Mouse (Mus musculus) intestine, embryonic 15.5 days (tissue): ENCODE measurements around the gene Tceanc2. TPM values are rescaled to one million over a fixed set of nuclear protein-coding genes. Genes with fewer than 3 reads are reported as not detected.
A peak's percentile ranks its signal among the peaks of the same experiment; 100 is the strongest.

Source experiments
- ATAC-seq: fragments of 200-750 bp; cut with Nextera tagmentation; 2 replicates; pipeline ENCODE4 v1.8.0; 2017; ENCODE audit warnings: moderate TSS enrichment, moderate library complexity
- H3K27ac ChIP-seq: fragments of 300-500 bp; sonication (generic); 2 replicates; pipeline ENCODE4 v1.5.1; 2015; ENCODE audit warnings: mild to moderate bottlenecking, inconsistent platforms
- H3K27me3 ChIP-seq: fragments of 300-500 bp; sonication (generic); replicated peaks from 2 replicates; pipeline ENCODE4 v1.6.1; 2015; ENCODE audit warnings: inconsistent platforms
- H3K36me3 ChIP-seq: fragments of 300-500 bp; sonication (generic); 2 replicates; pipeline ENCODE4 v1.6.1; 2015; ENCODE audit warnings: inconsistent platforms
- H3K4me1 ChIP-seq: fragments of 300-500 bp; sonication (generic); replicated peaks from 2 replicates; pipeline ENCODE4 v1.6.1; 2015; ENCODE audit warnings: inconsistent platforms
- H3K4me2 ChIP-seq: fragments of 300-500 bp; sonication (generic); replicated peaks from 2 replicates; pipeline ENCODE4 v1.6.1; 2015; ENCODE audit warnings: mild to moderate bottlenecking, inconsistent platforms
- H3K4me3 ChIP-seq: fragments of 300-500 bp; sonication (generic); replicated peaks from 2 replicates; pipeline ENCODE4 v1.5.1; 2015; ENCODE audit warnings: inconsistent platforms
- H3K9ac ChIP-seq: fragments of 300-500 bp; sonication (generic); 2 replicates; pipeline ENCODE4 v1.6.1; 2015; ENCODE audit warnings: inconsistent platforms
- H3K9me3 ChIP-seq: fragments of 300-500 bp; sonication (generic); 2 replicates; pipeline ENCODE4 v1.6.1; 2016; ENCODE audit warnings: inconsistent platforms
- WGBS: fragments of 180-500 bp; shearing (Covaris S2); methylation state at CpG from one replicate; pipeline ENCODE4 v1.1.7; 2015; 5-methylcytosine and 5-hydroxymethylcytosine counted together
- polyA plus RNA-seq: library from polyadenylated mRNA; unstranded; fragments of >200 nt; fragmentation: Nextera tagmentation; extraction: Ambion mirVana; gene quantifications from 2 replicates; pipeline ENCODE4 v1.2.1, GENCODE M21; 2015

Gene Tceanc2
- polyA plus RNA-seq, 1 experiment from 2014 or later, result 21.8 TPM

GRCm38 (mm10) chr4:107167798-107168197, 11.1 kb downstream of the Tceanc2 start:
- no peak overlapping the region for H3K27ac ChIP-seq
- no peaks in the 10 kb centered on the region for H3K27me3 ChIP-seq
- ATAC-seq, result no peak
- no peak overlapping the region for H3K9ac ChIP-seq
- peaks cover 7% of the 10 kb centered on the region; the same call in 1 of the 2 replicates for H3K36me3 ChIP-seq
- no peak overlapping the region for H3K4me2 ChIP-seq
- H3K9me3 ChIP-seq, result no peaks in the 10 kb centered on the region
- 89% methylated on average over 5 of the region's 5 CpGs for WGBS
- no peak overlapping the region for H3K4me3 ChIP-seq
- no peaks in the 10 kb centered on the region for H3K4me1 ChIP-seq

- peaks cover 3% of the 10 kb centered on the region; the same call in 1 of the 2 replicates for H3K36me3 ChIP-seq
- no peak overlapping the region for H3K4me2 ChIP-seq
- H3K4me3 ChIP-seq, result no peak overlapping the region
- 53% methylated on average over 5 of the region's 5 CpGs for WGBS
- ATAC-seq, result no peak
- no peaks in the 10 kb centered on the region for H3K27me3 ChIP-seq
- no peaks in the 10 kb centered on the region for H3K4me1 ChIP-seq
- no peaks in the 10 kb centered on the region for H3K9me3 ChIP-seq
- no peak overlapping the region for H3K27ac ChIP-seq
- H3K9ac ChIP-seq, result no peak overlapping the region
Measured at GRCm38 (mm10) chr4:107166700-107167099, 12.2 kb downstream of the Tceanc2 start.

GRCm38 (mm10) chr4:107163756-107164587, 14.9 kb downstream of the Tceanc2 start:
- H3K4me1 ChIP-seq, result no peaks in the 10 kb centered on the region
- H3K27me3 ChIP-seq, result no peaks in the 10 kb centered on the region
- H3K36me3 ChIP-seq, result peaks cover 3% of the 10 kb centered on the region; the same call in 1 of the 2 replicates
- H3K9ac ChIP-seq, result no peak overlapping the region
- 39% methylated on average over 9 of the region's 9 CpGs for WGBS
- H3K4me2 ChIP-seq, result no peak overlapping the region
- H3K27ac ChIP-seq, result no peak overlapping the region
- peak; percentile 61 for ATAC-seq
- no peak overlapping the region for H3K4me3 ChIP-seq
- no peaks in the 10 kb centered on the region for H3K9me3 ChIP-seq

GRCm38 (mm10) chr4:107163341-107163740, 15.6 kb downstream of the Tceanc2 start:
- WGBS, result 81% methylated on average over 10 of the region's 10 CpGs
- Histone ChIP-seq H3K27ac (no peak overlapping the region), H3K36me3 (peaks cover 3% of the 10 kb centered on the region; the same call in 1 of the 2 replicates), H3K9me3 (no peaks in the 10 kb centered on the region), H3K4me2 (no peak overlapping the region), H3K9ac (no peak overlapping the region), H3K4me3 (no peak overlapping the region), H3K4me1 (no peaks in the 10 kb centered on the region), H3K27me3 (no peaks in the 10 kb centered on the region)
- ATAC-seq, result no peak

GRCm38 (mm10) chr4:107160181-107160580, 18.7 kb downstream of the Tceanc2 start:
- H3K36me3 ChIP-seq, result peaks cover 3% of the 10 kb centered on the region; the same call in 1 of the 2 replicates
- no peak overlapping the region for H3K27ac ChIP-seq
- no peak for ATAC-seq
- H3K4me2 ChIP-seq, result no peak overlapping the region
- no peak overlapping the region for H3K4me3 ChIP-seq
- no peaks in the 10 kb centered on the region for H3K9me3 ChIP-seq
- no peak overlapping the region for H3K9ac ChIP-seq
- no peaks in the 10 kb centered on the region for H3K4me1 ChIP-seq
- H3K27me3 ChIP-seq, result no peaks in the 10 kb centered on the region
- 93% methylated on average over 8 of the region's 8 CpGs for WGBS

- ATAC-seq, result no peak
Measured at GRCm38 (mm10) chr4:107159166-107159773, 19.6 kb downstream of the Tceanc2 start.

GRCm38 (mm10) chr4:107156983-107157401, 21.9 kb downstream of the Tceanc2 start:
- no peak overlapping the region for H3K4me3 ChIP-seq
- no peak overlapping the region for H3K4me2 ChIP-seq
- no peaks in the 10 kb centered on the region for H3K36me3 ChIP-seq
- no peak overlapping the region for H3K27ac ChIP-seq
- WGBS, result 71% methylated on average over 4 of the region's 4 CpGs
- no peaks in the 10 kb centered on the region for H3K4me1 ChIP-seq
- H3K27me3 ChIP-seq, result no peaks in the 10 kb centered on the region
- H3K9me3 ChIP-seq, result no peaks in the 10 kb centered on the region
- ATAC-seq, result no peak
- no peak overlapping the region for H3K9ac ChIP-seq

More at GRCm38 (mm10) chr4:107159166-107159773, 19.6 kb downstream of the Tceanc2 start:
- peaks cover under 1% of the 10 kb centered on the region; the same call in 1 of the 2 replicates for H3K36me3 ChIP-seq
- no peak overlapping the region for H3K27ac ChIP-seq
- 87% methylated on average over 11 of the region's 11 CpGs for WGBS
- H3K4me3 ChIP-seq, result no peak overlapping the region
- H3K9ac ChIP-seq, result no peak overlapping the region
- H3K4me2 ChIP-seq, result no peak overlapping the region
- no peaks in the 10 kb centered on the region for H3K4me1 ChIP-seq
- no peaks in the 10 kb centered on the region for H3K27me3 ChIP-seq
- H3K9me3 ChIP-seq, result no peaks in the 10 kb centered on the region

GRCm38 (mm10) chr4:107152571-107152970, 26.3 kb downstream of the Tceanc2 start:
- 73% methylated on average over 8 of the region's 8 CpGs for WGBS
- ATAC-seq, result no peak
- H3K36me3 ChIP-seq, result 0 out of 2 replicates have a peak, but pooled peaks cover 2% of the 10 kb centered on the region
- no peak overlapping the region for H3K4me2 ChIP-seq
- no peaks in the 10 kb centered on the region for H3K9me3 ChIP-seq
- H3K4me1 ChIP-seq, result no peaks in the 10 kb centered on the region
- H3K27me3 ChIP-seq, result no peaks in the 10 kb centered on the region
- no peak overlapping the region for H3K27ac ChIP-seq
- no peak overlapping the region for H3K9ac ChIP-seq
- no peak overlapping the region for H3K4me3 ChIP-seq

GRCm38 (mm10) chr4:107150991-107151390, 27.9 kb downstream of the Tceanc2 start:
- H3K4me1 ChIP-seq, result no peaks in the 10 kb centered on the region
- H3K36me3 ChIP-seq, result 0 out of 2 replicates have a peak, but pooled peaks cover 11% of the 10 kb centered on the region
- no peak for ATAC-seq
- WGBS, result 83% methylated on average over 6 of the region's 6 CpGs
- H3K4me2 ChIP-seq, result no peak overlapping the region
- no peak overlapping the region for H3K27ac ChIP-seq
- H3K9me3 ChIP-seq, result no peaks in the 10 kb centered on the region
- H3K9ac ChIP-seq, result no peak overlapping the region
- H3K4me3 ChIP-seq, result no peak overlapping the region
- H3K27me3 ChIP-seq, result no peaks in the 10 kb centered on the region

- no peak overlapping the region for H3K27ac ChIP-seq
- WGBS, result 74% methylated on average over 8 of the region's 8 CpGs
Measured at GRCm38 (mm10) chr4:107143511-107143910, 35.4 kb downstream of the Tceanc2 start.

GRCm38 (mm10) chr4:107139836-107140631, 38.9 kb downstream of the Tceanc2 start:
- Histone ChIP-seq H3K4me2 (no peak overlapping the region), H3K4me3 (no peak overlapping the region), H3K27ac (peak overlapping the region; percentile 48; the same call in 1 of the 2 replicates), H3K4me1 (peaks cover 14% of the 10 kb centered on the region), H3K9me3 (no peaks in the 10 kb centered on the region), H3K27me3 (no peaks in the 10 kb centered on the region), H3K36me3 (peaks cover 5% of the 10 kb centered on the region; the same call in 1 of the 2 replicates), H3K9ac (no peak overlapping the region)
- 29% methylated on average over 13 of the region's 13 CpGs for WGBS
- peak; percentile 67 for ATAC-seq

More at GRCm38 (mm10) chr4:107143511-107143910, 35.4 kb downstream of the Tceanc2 start:
- Histone ChIP-seq H3K36me3 (peaks cover 16% of the 10 kb centered on the region; the same call in 1 of the 2 replicates), H3K4me1 (peaks cover 14% of the 10 kb centered on the region), H3K4me2 (no peak overlapping the region), H3K9ac (no peak overlapping the region), H3K27me3 (no peaks in the 10 kb centered on the region), H3K9me3 (no peaks in the 10 kb centered on the region), H3K4me3 (no peak overlapping the region)
- ATAC-seq, result no peak
